Mouse (Mus musculus) kidney, postnatal 0 days (tissue): Measurements from ENCODE around the gene Ntmt1. TPM values are rescaled to one million over a fixed set of nuclear protein-coding genes. Genes with fewer than 3 reads are reported as not detected.

Experiments used
- ATAC-seq: fragments of 200-750 bp; cut with Nextera tagmentation; replicated peaks from 2 replicates; pipeline ENCODE4 v1.8.0; 2017; ENCODE audit warnings: low read depth, moderate number of reproducible peaks, moderate TSS enrichment, moderate library complexity; ENCODE audit not compliant: low FRiP score
- DNase-seq: peaks from one replicate; pipeline ENCODE4 v3.0.0-alpha.2; 2016; ENCODE audit warnings: low spot score
- H3K27ac ChIP-seq: fragments of 300-500 bp; sonication (generic); 2 replicates; pipeline ENCODE4 v1.5.1; 2014; ENCODE audit warnings: mild to moderate bottlenecking
- H3K27me3 ChIP-seq: fragments of 300-500 bp; sonication (generic); 2 replicates; pipeline ENCODE4 v1.6.1; 2014; ENCODE audit warnings: low read length, mixed read lengths; ENCODE audit not compliant: insufficient read depth
- H3K36me3 ChIP-seq: fragments of 300-500 bp; sonication (generic); 2 replicates; pipeline ENCODE4 v1.6.1; 2014; ENCODE audit warnings: low read length, mixed read lengths; ENCODE audit not compliant: insufficient read depth
- H3K4me1 ChIP-seq: fragments of 300-500 bp; sonication (generic); replicated peaks from 2 replicates; pipeline ENCODE4 v1.6.1; 2014; ENCODE audit warnings: antibody characterized with exemption, low read length, mixed read lengths; ENCODE audit not compliant: insufficient read depth
- H3K4me2 ChIP-seq: fragments of 300-500 bp; sonication (generic); 2 replicates; pipeline ENCODE4 v1.6.1; 2014; ENCODE audit warnings: mild to moderate bottlenecking, low read length, moderate library complexity, mixed read lengths
- H3K4me3 ChIP-seq: fragments of 300-500 bp; sonication (generic); replicated peaks from 2 replicates; pipeline ENCODE4 v1.5.1; 2014; ENCODE audit warnings: low read depth, low read length
- H3K9ac ChIP-seq: fragments of 300-500 bp; sonication (generic); 2 replicates; pipeline ENCODE4 v1.6.1; 2014; ENCODE audit warnings: low read depth, low read length
- H3K9me3 ChIP-seq: fragments of 300-500 bp; sonication (generic); replicated peaks from 2 replicates; pipeline ENCODE4 v1.6.1; 2016; ENCODE audit warnings: low read length, inconsistent platforms, mixed read lengths
- CTCF ChIP-seq: IDR thresholded peaks from 2 replicates; pipeline ENCODE4 v1.5.1; 2016; ENCODE audit warnings: antibody characterized with exemption, low read depth, mild to moderate bottlenecking, moderate library complexity
- WGBS: fragments of 180-500 bp; shearing (Covaris S2); extraction: QIAGEN DNeasy Blood & Tissue Kit; methylation state at CpG from one replicate; pipeline ENCODE4 v1.1.7; 2014; 5-methylcytosine and 5-hydroxymethylcytosine counted together
- polyA plus RNA-seq: library from polyadenylated mRNA; unstranded; fragments of >200 nt; fragmentation: Nextera tagmentation; extraction: Ambion mirVana; gene quantifications from 2 replicates; pipeline ENCODE4 v1.2.1, GENCODE M21; 2015

Gene Ntmt1
- polyA plus RNA-seq, 1 experiment from 2014 or later = 77.4 TPM

DNA sequence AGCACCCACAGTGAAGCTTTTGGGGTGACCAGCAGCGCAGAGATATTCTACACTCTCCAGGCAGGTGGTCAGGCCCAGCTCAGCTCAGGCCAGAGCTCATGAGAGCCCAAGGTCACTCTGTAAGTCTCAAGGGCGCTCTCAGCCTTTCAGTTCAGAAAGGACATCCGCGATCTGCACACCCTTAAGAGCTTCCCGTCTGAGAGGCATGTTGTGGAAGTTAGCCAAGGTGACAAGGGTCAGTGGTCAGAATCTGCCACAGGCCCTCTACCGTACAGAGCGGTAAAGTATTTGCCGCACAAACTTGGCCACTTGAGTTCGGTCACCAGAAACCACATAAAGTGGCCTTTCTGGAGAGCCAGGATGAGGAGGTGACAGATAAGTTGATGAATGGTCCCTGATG, 55.9 kb downstream of the Ntmt1 start:
- Histone ChIP-seq H3K9me3 (no peaks in the 10 kb centered on the region), H3K36me3 (no peaks in the 10 kb centered on the region), H3K27ac (no peak overlapping the region), H3K9ac (no peak overlapping the region), H3K4me2 (no peak overlapping the region), H3K27me3 (no peaks in the 10 kb centered on the region), H3K4me1 (0 out of 2 replicates have a peak, but pooled peaks cover 4% of the 10 kb centered on the region), H3K4me3 (no peak overlapping the region)
- ATAC-seq (no peak; the same call in 1 of the 2 replicates), DNase-seq (no peak)
- no peak for TF ChIP-seq CTCF
- WGBS = 31% methylated on average over 9 of the region's 9 CpGs

DNA sequence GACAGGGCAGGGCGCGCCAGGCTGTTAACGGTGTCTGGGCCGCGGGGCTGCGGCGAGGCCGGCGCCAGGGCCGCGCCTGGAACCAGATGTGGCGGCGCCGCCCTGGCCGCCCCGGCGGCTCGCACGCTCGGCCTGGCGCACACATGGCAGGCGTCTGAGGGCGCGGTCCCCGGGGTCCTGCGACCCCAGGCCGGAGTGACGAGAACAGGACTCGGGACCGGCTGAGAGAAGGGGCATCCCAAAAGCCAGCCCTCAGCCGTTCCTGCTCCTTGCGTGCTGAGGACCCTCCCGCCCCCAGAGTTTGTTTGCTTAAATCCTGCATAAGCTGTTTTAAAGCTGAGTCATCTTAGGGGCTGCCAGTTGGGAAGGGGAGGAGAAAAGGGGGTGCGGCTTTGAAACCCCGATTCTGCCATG, 57.3 kb downstream of the Ntmt1 start:
- H3K27ac ChIP-seq = no peak overlapping the region
- WGBS = 3% methylated on average over 34 of the region's 35 CpGs
- H3K4me2 ChIP-seq = peak overlapping the region; percentile 54
- TF ChIP-seq CTCF = no peak
- H3K36me3 ChIP-seq = no peaks in the 10 kb centered on the region
- H3K27me3 ChIP-seq = no peaks in the 10 kb centered on the region
- DNase-seq (no peak), ATAC-seq (no peak)
- peak overlapping the region; percentile 28 for H3K4me3 ChIP-seq
- 0 out of 2 replicates have a peak, but pooled peaks cover 4% of the 10 kb centered on the region for H3K4me1 ChIP-seq
- no peaks in the 10 kb centered on the region for H3K9me3 ChIP-seq
- peak overlapping the region; percentile 47 for H3K9ac ChIP-seq

DNA sequence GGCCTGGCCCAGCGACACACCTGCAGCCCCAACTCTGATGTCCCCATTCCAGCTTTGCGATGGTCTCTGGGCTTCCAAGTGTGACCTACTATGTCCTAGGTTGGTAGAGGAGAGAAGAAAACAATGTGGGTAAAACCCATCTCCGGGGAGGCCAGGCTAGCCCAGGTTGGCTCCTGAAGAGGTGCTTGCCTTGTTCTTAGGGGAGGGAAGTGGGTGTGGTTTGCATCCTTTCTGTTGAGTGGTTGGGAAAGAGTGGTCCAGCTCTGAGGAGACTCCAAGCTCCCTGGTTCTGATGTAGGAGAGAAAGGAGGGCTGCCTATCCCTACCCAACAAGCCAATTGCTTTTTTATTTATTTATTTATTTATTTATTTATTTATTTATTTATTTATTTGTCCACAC, 57.8 kb downstream of the Ntmt1 start:
- no peak for TF ChIP-seq CTCF
- no peaks in the 10 kb centered on the region for H3K9me3 ChIP-seq
- 0 out of 2 replicates have a peak, but pooled peaks cover 4% of the 10 kb centered on the region for H3K4me1 ChIP-seq
- no peak overlapping the region for H3K9ac ChIP-seq
- 63% methylated on average over 3 of the region's 3 CpGs for WGBS
- peak overlapping the region; percentile 54 for H3K4me2 ChIP-seq
- no peak overlapping the region for H3K4me3 ChIP-seq
- H3K27me3 ChIP-seq = no peaks in the 10 kb centered on the region
- no peak for ATAC-seq
- no peaks in the 10 kb centered on the region for H3K36me3 ChIP-seq
- DNase-seq = no peak
- no peak overlapping the region for H3K27ac ChIP-seq

DNA sequence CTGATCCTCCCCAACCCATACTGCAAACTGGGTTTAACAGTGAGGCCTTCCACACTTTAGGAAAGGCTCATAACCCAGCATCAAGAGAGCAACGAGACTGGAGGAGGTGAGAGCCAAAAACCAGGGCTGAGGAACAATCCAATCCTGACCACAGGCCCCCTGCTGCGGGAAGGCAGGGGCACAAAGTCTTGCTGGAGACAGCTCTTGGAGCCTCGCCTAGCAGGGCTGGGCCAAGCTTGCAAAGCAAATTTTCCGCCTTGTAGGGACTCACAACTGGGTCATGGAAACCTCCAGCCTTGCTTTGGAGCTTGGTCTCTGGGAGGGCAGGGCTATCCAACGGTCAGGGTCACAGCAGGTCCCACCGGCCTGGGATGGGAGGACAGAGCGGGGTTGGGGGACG, 63.2 kb downstream of the Ntmt1 start:
- no peaks in the 10 kb centered on the region for H3K9me3 ChIP-seq
- no peak for TF ChIP-seq CTCF
- no peaks in the 10 kb centered on the region for H3K27me3 ChIP-seq
- DNase-seq = no peak
- H3K9ac ChIP-seq = no peak overlapping the region
- ATAC-seq = no peak
- no peak overlapping the region for H3K27ac ChIP-seq
- no peaks in the 10 kb centered on the region; the same call in 1 of the 2 replicates for H3K4me1 ChIP-seq
- no peak overlapping the region for H3K4me2 ChIP-seq
- H3K4me3 ChIP-seq = no peak overlapping the region
- 61% methylated on average over 8 of the region's 8 CpGs for WGBS
- H3K36me3 ChIP-seq = no peaks in the 10 kb centered on the region

Other genes starting within 250 kb of the Ntmt1 start
- gene Cstad, start 212.8 kb upstream of the Ntmt1 start, polyA plus RNA-seq = 2.1 and 2.7 TPM in 2 replicates
- 4.6 TPM in 2 replicates for gene 1700001O22Rik, start 4.2 kb upstream of the Ntmt1 start, polyA plus RNA-seq
- gene Asb6, start 22.5 kb downstream of the Ntmt1 start, polyA plus RNA-seq = 26.1 and 26.9 TPM in 2 replicates
- 5.8 and 6.9 TPM in 2 replicates for gene Prrx2, start 27.1 kb downstream of the Ntmt1 start, polyA plus RNA-seq
- gene Ptges, start 122.0 kb downstream of the Ntmt1 start, polyA plus RNA-seq = 44.2 and 47.9 TPM in 2 replicates
- gene Tor1b, start 145.1 kb downstream of the Ntmt1 start, polyA plus RNA-seq = 34.8 and 35.3 TPM in 2 replicates
- 69.1 and 70.7 TPM in 2 replicates for gene Tor1a, start 160.1 kb downstream of the Ntmt1 start, polyA plus RNA-seq
- 47.2 and 48.4 TPM in 2 replicates for gene BC005624, start 174.4 kb downstream of the Ntmt1 start, polyA plus RNA-seq
- 12.9 and 15.9 TPM in 2 replicates for gene Usp20, start 174.5 kb downstream of the Ntmt1 start, polyA plus RNA-seq